Mouse (Mus musculus) erythroblast, embryonic 14.5 days (primary cell): ENCODE results near the gene Tmem170b.

Experiments used
- GATA1 ChIP-seq: IDR thresholded peaks from 2 replicates; pipeline ENCODE4 v1.6.1; 2012; ENCODE audit warnings: low read length, inconsistent platforms, mixed read lengths
- TAL1 ChIP-seq: IDR thresholded peaks from 3 replicates; pipeline ENCODE4 v1.6.1; 2012; ENCODE audit warnings: low read length, inconsistent platforms, mixed read lengths

- TF ChIP-seq GATA1 (no peak), TAL1 (no peak)
Observed at GRCm38 (mm10) chr13:41611046-41611445, 5.3 kb downstream of the Tmem170b start.
